Mouse (Mus musculus): ENCODE data around the gene Rhox12. TPM values are rescaled to one million over a fixed set of nuclear protein-coding genes. Genes with fewer than 3 reads are reported as not detected.

Gene Rhox12
- polyA plus RNA-seq, 1 experiment from 2014 or later, result not detected

Other genes starting within 250 kb of the Rhox12 start
- not detected in 2 replicates for gene Rhox8, start 232.0 kb downstream of the Rhox12 start, polyA plus RNA-seq (2015; fragmentation: Nextera tagmentation; extraction: Ambion mirVana)
- gene Rhox7b, start 213.7 kb downstream of the Rhox12 start, polyA plus RNA-seq (2015; fragmentation: Nextera tagmentation; extraction: Ambion mirVana), result not detected in 2 replicates
- not detected in 2 replicates for gene Rhox9, start 209.1 kb downstream of the Rhox12 start, polyA plus RNA-seq (2015; fragmentation: Nextera tagmentation; extraction: Ambion mirVana)
- not detected in 2 replicates for gene Btg1-ps1, start 92.1 kb downstream of the Rhox12 start, polyA plus RNA-seq (2015; fragmentation: Nextera tagmentation; extraction: Ambion mirVana)
- not detected in 2 replicates for gene Btg1-ps2, start 67.8 kb downstream of the Rhox12 start, polyA plus RNA-seq (2015; fragmentation: Nextera tagmentation; extraction: Ambion mirVana)
- not detected in 2 replicates for gene Rhox10, start 44.4 kb downstream of the Rhox12 start, polyA plus RNA-seq (2015; fragmentation: Nextera tagmentation; extraction: Ambion mirVana)
- not detected in 2 replicates for gene Rhox11, start 25.8 kb downstream of the Rhox12 start, polyA plus RNA-seq (2015; fragmentation: Nextera tagmentation; extraction: Ambion mirVana)
- gene Rhox13, start 10.3 kb upstream of the Rhox12 start, polyA plus RNA-seq (2015; fragmentation: Nextera tagmentation; extraction: Ambion mirVana), result not detected in 2 replicates
- 2.7 and 3.1 TPM in 2 replicates for gene Zbtb33, start 78.9 kb upstream of the Rhox12 start, polyA plus RNA-seq (2015; fragmentation: Nextera tagmentation; extraction: Ambion mirVana)
- 27.1 and 27.9 TPM in 2 replicates for gene Tmem255a, start 141.5 kb upstream of the Rhox12 start, polyA plus RNA-seq (2015; fragmentation: Nextera tagmentation; extraction: Ambion mirVana)
- gene Atp1b4, start 205.3 kb upstream of the Rhox12 start, polyA plus RNA-seq (2015; fragmentation: Nextera tagmentation; extraction: Ambion mirVana), result 0.07 and 0.21 TPM in 2 replicates

All from intestine, embryonic 16.5 days (tissue).